ENCODE assay signal across 7 mouse cellular contexts in the genomic region with DNA sequence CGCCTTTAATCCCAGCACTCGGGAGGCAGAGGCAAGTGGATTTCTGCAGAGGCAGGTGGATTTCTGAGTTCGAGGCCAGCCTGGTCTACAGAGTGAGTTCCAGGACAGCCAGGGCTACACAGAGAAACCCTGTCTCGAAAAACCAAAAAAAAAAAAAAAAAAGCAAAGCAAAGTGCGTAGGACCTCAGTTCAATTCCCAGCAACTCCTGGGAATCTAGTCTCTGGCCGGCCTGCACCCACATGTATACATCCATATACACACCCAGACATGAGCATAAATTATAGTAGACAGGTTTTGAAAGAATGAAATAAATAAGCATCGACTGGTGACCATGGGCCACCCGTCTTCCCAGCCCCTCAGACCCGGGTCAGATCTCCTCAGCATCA. TPM values are rescaled to one million over a fixed set of nuclear protein-coding genes. Genes with fewer than 3 reads are reported as not detected.
DNase-seq lines count a peak whose midpoint lies in the region; ATAC-seq and TF ChIP-seq lines count a peak whose summit lies in the region.
"Not testable (repeated sequence)": the region's sequence is repeated elsewhere in the genome, so short reads cannot be mapped to it uniquely, and the experiment has no call there.

No protein-coding gene starts in this region.

- TF ChIP-seq CTCF in bone marrow macrophage, adult 2 months (IDR thresholded peaks at IDR 0.05; ENCODE audit: low read depth, low read length); lung, postnatal 0 days (IDR thresholded peaks at IDR 0.05): not testable (repeated sequence)

- peak overlapping the region; percentile 99 for H3K27ac ChIP-seq in bone marrow macrophage, adult 2 months (ENCODE audit: insufficient read depth, low read depth, low read length)
- peak overlapping the region; percentile 93 for H3K27ac ChIP-seq in forebrain, embryonic 12.5 days
- H3K27ac ChIP-seq in heart, embryonic 14.5 days (replicated peaks in 1 of 2; ENCODE audit: control insufficient read depth in 1 of 2, insufficient read depth in 1 of 2, low read depth in 2 of 2, low read length in 2 of 2) = peak overlapping the region; percentile 90 to 92
- H3K27ac ChIP-seq in intestine, embryonic 15.5 days = peak overlapping the region; percentile 71
- H3K27ac ChIP-seq in limb, embryonic 13.5 days = peak overlapping the region; percentile 72
- H3K27ac ChIP-seq in lung, postnatal 0 days (ENCODE audit: low read length) = peak overlapping the region; percentile 77
- peak overlapping the region; percentile 82 for H3K27ac ChIP-seq in neural tube, embryonic 12.5 days

- H3K4me1 ChIP-seq in bone marrow macrophage, adult 2 months (ENCODE audit: control insufficient read depth, insufficient read depth, low read length) = peaks cover 47% of the 10 kb centered on the region
- H3K4me1 ChIP-seq in forebrain, embryonic 12.5 days = peaks cover 33% of the 10 kb centered on the region
- peaks cover 44 to 69% of the 10 kb centered on the region in 2 experiments for H3K4me1 ChIP-seq in heart, embryonic 14.5 days (ENCODE audit: control insufficient read depth in 2 of 2, insufficient read depth in 2 of 2, low read length in 2 of 2)
- H3K4me1 ChIP-seq in intestine, embryonic 15.5 days (replicated peaks) = peaks cover 34% of the 10 kb centered on the region
- peaks cover 29% of the 10 kb centered on the region for H3K4me1 ChIP-seq in limb, embryonic 13.5 days
- H3K4me1 ChIP-seq in lung, postnatal 0 days (ENCODE audit: insufficient read depth, low read depth, low read length) = not testable (repeated sequence)
- peaks cover 34% of the 10 kb centered on the region for H3K4me1 ChIP-seq in neural tube, embryonic 12.5 days

- peak overlapping the region; percentile 58; the same call in 1 of the 2 replicates for H3K9ac ChIP-seq in forebrain, embryonic 12.5 days
- H3K9ac ChIP-seq in heart, embryonic 14.5 days (ENCODE audit: low read length) = peak overlapping the region; percentile 69
- H3K9ac ChIP-seq in intestine, embryonic 15.5 days = peak overlapping the region; percentile 51; the same call in 1 of the 2 replicates
- peak overlapping the region; percentile 65; the same call in 1 of the 2 replicates for H3K9ac ChIP-seq in limb, embryonic 13.5 days
- H3K9ac ChIP-seq in lung, postnatal 0 days (replicated peaks; ENCODE audit: low read depth) = not testable (repeated sequence)
- H3K9ac ChIP-seq in neural tube, embryonic 12.5 days = peak overlapping the region; percentile 59

- H3K4me3 ChIP-seq in bone marrow macrophage, adult 2 months (ENCODE audit: insufficient read depth, low read length) = peak overlapping the region; percentile 71
- not testable (repeated sequence) for H3K4me3 ChIP-seq in forebrain, embryonic 12.5 days (replicated peaks)
- peak overlapping the region; percentile 38 to 50; a peak in 3 of 4 replicates for H3K4me3 ChIP-seq in heart, embryonic 14.5 days (ENCODE audit: control insufficient read depth in 1 of 2, insufficient read depth in 1 of 2, low read depth in 1 of 2, low read length in 2 of 2)
- H3K4me3 ChIP-seq in intestine, embryonic 15.5 days (replicated peaks) = peak overlapping the region; percentile 33; the same call in 1 of the 2 replicates
- H3K4me3 ChIP-seq in limb, embryonic 13.5 days = peak overlapping the region; percentile 44
- peak overlapping the region; percentile 29; the same call in 1 of the 2 replicates for H3K4me3 ChIP-seq in lung, postnatal 0 days (ENCODE audit: low read depth, low read length)
- H3K4me3 ChIP-seq in neural tube, embryonic 12.5 days = 0 out of 2 replicates have a peak overlapping the region, but pooled peaks have one; percentile 34

- 74% methylated on average over 9 of the region's 9 CpGs for WGBS in forebrain, embryonic 12.5 days
- 66% methylated on average over 8 of the region's 9 CpGs for WGBS in heart, embryonic 14.5 days
- 77% methylated on average over 9 of the region's 9 CpGs for WGBS in intestine, embryonic 15.5 days
- 71% methylated on average over 9 of the region's 9 CpGs for WGBS in limb, embryonic 13.5 days
- WGBS in lung, postnatal 0 days = 76% methylated on average over 8 of the region's 9 CpGs
- WGBS in neural tube, embryonic 12.5 days = 61% methylated on average over 9 of the region's 9 CpGs

- DNase-seq in lung, postnatal 0 days (ENCODE audit: low spot score) = not testable (repeated sequence)

- not testable (repeated sequence) for H3K9me3 ChIP-seq in forebrain, embryonic 12.5 days; heart, embryonic 14.5 days (ENCODE audit: control insufficient read depth, low read length); intestine, embryonic 15.5 days; limb, embryonic 13.5 days; lung, postnatal 0 days (ENCODE audit: low read length); neural tube, embryonic 12.5 days

- not testable (repeated sequence) for H3K36me3 ChIP-seq in forebrain, embryonic 12.5 days (replicated peaks); heart, embryonic 14.5 days (ENCODE audit: control insufficient read depth, insufficient read depth, low read length); intestine, embryonic 15.5 days; limb, embryonic 13.5 days; lung, postnatal 0 days (ENCODE audit: insufficient read depth, low read length); neural tube, embryonic 12.5 days

- ATAC-seq in forebrain, embryonic 12.5 days (ENCODE audit: low FRiP score); heart, embryonic 14.5 days (ENCODE audit: insufficient number of reproducible peaks, insufficient read depth, low FRiP score, low read depth); intestine, embryonic 15.5 days; limb, embryonic 13.5 days (ENCODE audit: low FRiP score, low read depth); lung, postnatal 0 days; neural tube, embryonic 12.5 days (ENCODE audit: low FRiP score, low read depth): not testable (repeated sequence)

- H3K4me2 ChIP-seq in forebrain, embryonic 12.5 days = peak overlapping the region; percentile 65
- H3K4me2 ChIP-seq in heart, embryonic 14.5 days (ENCODE audit: low read length) = peak overlapping the region; percentile 66
- peak overlapping the region; percentile 74 for H3K4me2 ChIP-seq in intestine, embryonic 15.5 days (replicated peaks)
- H3K4me2 ChIP-seq in limb, embryonic 13.5 days (replicated peaks) = peak overlapping the region; percentile 78
- H3K4me2 ChIP-seq in lung, postnatal 0 days (replicated peaks; ENCODE audit: low read depth, low read length) = peak overlapping the region; percentile 62; the same call in 1 of the 2 replicates
- H3K4me2 ChIP-seq in neural tube, embryonic 12.5 days (replicated peaks) = peak overlapping the region; percentile 66

- not testable (repeated sequence) for TF ChIP-seq POLR2A in bone marrow macrophage, adult 2 months (IDR thresholded peaks at IDR 0.05; ENCODE audit: borderline replicate concordance, low read depth, low read length)

- not testable (repeated sequence) for H3K27me3 ChIP-seq in forebrain, embryonic 12.5 days; heart, embryonic 14.5 days (ENCODE audit: control insufficient read depth, insufficient read depth, low read length); intestine, embryonic 15.5 days (replicated peaks); limb, embryonic 13.5 days; lung, postnatal 0 days (replicated peaks; ENCODE audit: insufficient read depth, low read length); neural tube, embryonic 12.5 days (replicated peaks)

- not testable (repeated sequence) for TF ChIP-seq EP300 in lung, postnatal 0 days (IDR thresholded peaks at IDR 0.05)

RNA-seq across cellular contexts. Expression of a gene that starts 54.1 kb away (rescaled TPM):
- 84.5 and 85.2 TPM in 2 replicates for polyA plus RNA-seq in bone marrow macrophage, adult 2 months (2012; ENCODE audit: insufficient read depth, insufficient read length, missing spikeins)
- polyA plus RNA-seq in forebrain, embryonic 12.5 days (2016; fragmentation: Nextera tagmentation; extraction: Ambion mirVana) = 18.9 and 22.6 TPM in 2 replicates
- 14.1 and 16.5 TPM in 2 replicates for polyA plus RNA-seq in heart, embryonic 14.5 days (2014; fragmentation: Nextera tagmentation; extraction: Ambion mirVana)
- polyA plus RNA-seq in intestine, embryonic 15.5 days (2015; fragmentation: Nextera tagmentation; extraction: Ambion mirVana) = 13.4 TPM in 2 replicates
- polyA plus RNA-seq in limb, embryonic 13.5 days (2015; fragmentation: Nextera tagmentation; extraction: Ambion mirVana) = 18.9 and 22.3 TPM in 2 replicates
- 30.0 and 49.5 TPM in 2 replicates for polyA plus RNA-seq in lung, postnatal 0 days (2015; fragmentation: Nextera tagmentation; extraction: Ambion mirVana)
- polyA plus RNA-seq in neural tube, embryonic 12.5 days (2016; fragmentation: Nextera tagmentation; extraction: Ambion mirVana) = 20.3 and 21.2 TPM in 2 replicates
